Mouse (Mus musculus): ENCODE measurements around the gene Sh2d2a. TPM values are rescaled to one million over a fixed set of nuclear protein-coding genes. Genes with fewer than 3 reads are reported as not detected.

The Sh2d2a gene
- polyA plus RNA-seq, 1 experiment from 2014 or later, result not detected

GRCm38 (mm10) chr3:87829025-87829424, 17.5 kb upstream of the Sh2d2a start:
- 52% methylated on average over 10 of the region's 10 CpGs for WGBS
- H3K4me2 ChIP-seq (replicated peaks), result no peak overlapping the region
- no peak for ATAC-seq (ENCODE audit: low FRiP score, low read depth)
- H3K4me3 ChIP-seq, result no peak overlapping the region
- H3K36me3 ChIP-seq, result no peaks in the 10 kb centered on the region
- no peak overlapping the region for H3K27ac ChIP-seq (replicated peaks)
- no peak overlapping the region for H3K9ac ChIP-seq (replicated peaks)
- no peaks in the 10 kb centered on the region for H3K9me3 ChIP-seq
- H3K4me1 ChIP-seq, result no peaks in the 10 kb centered on the region
- no peaks in the 10 kb centered on the region for H3K27me3 ChIP-seq

- H3K4me1 ChIP-seq, result no peaks in the 10 kb centered on the region
- H3K27ac ChIP-seq (replicated peaks), result no peak overlapping the region
- H3K9ac ChIP-seq (replicated peaks), result no peak overlapping the region
- no peak overlapping the region for H3K4me3 ChIP-seq
- no peaks in the 10 kb centered on the region for H3K9me3 ChIP-seq
- no peak overlapping the region for H3K4me2 ChIP-seq (replicated peaks)
- 86% methylated on average over 7 of the region's 7 CpGs for whole genome bisulfite sequencing
- no peak for ATAC-seq (ENCODE audit: low FRiP score, low read depth)
- H3K27me3 ChIP-seq, result no peaks in the 10 kb centered on the region
- H3K36me3 ChIP-seq, result no peaks in the 10 kb centered on the region
These were observed 14.3 kb upstream of the Sh2d2a start for GRCm38 (mm10) chr3:87832109-87832859.

- 73% methylated on average over 5 of the region's 5 CpGs for WGBS
- H3K9ac ChIP-seq (replicated peaks), result no peak overlapping the region
- no peak for ATAC-seq (ENCODE audit: low FRiP score, low read depth)
- H3K4me2 ChIP-seq (replicated peaks), result no peak overlapping the region
- no peak overlapping the region for H3K4me3 ChIP-seq
- no peaks in the 10 kb centered on the region for H3K4me1 ChIP-seq
- no peaks in the 10 kb centered on the region for H3K36me3 ChIP-seq
- no peaks in the 10 kb centered on the region for H3K27me3 ChIP-seq
- H3K9me3 ChIP-seq, result no peaks in the 10 kb centered on the region
- no peak overlapping the region for H3K27ac ChIP-seq (replicated peaks)
These were observed 13.1 kb upstream of the Sh2d2a start for GRCm38 (mm10) chr3:87833482-87833881.

GRCm38 (mm10) chr3:87838622-87839021, 7.9 kb upstream of the Sh2d2a start:
- WGBS, result under 1% methylated on average over 4 of the region's 4 CpGs
- Histone ChIP-seq H3K4me1 (no peaks in the 10 kb centered on the region), H3K4me2 (replicated peaks) (no peak overlapping the region), H3K27ac (replicated peaks) (no peak overlapping the region), H3K36me3 (no peaks in the 10 kb centered on the region), H3K27me3 (peaks cover 7% of the 10 kb centered on the region; the same call in 1 of the 2 replicates), H3K9me3 (no peaks in the 10 kb centered on the region), H3K4me3 (no peak overlapping the region), H3K9ac (replicated peaks) (no peak overlapping the region)
- ATAC-seq (ENCODE audit: low FRiP score, low read depth), result no peak

- H3K4me3 ChIP-seq, result no peak overlapping the region
- no peak overlapping the region for H3K9ac ChIP-seq (replicated peaks)
- no peak overlapping the region for H3K27ac ChIP-seq (replicated peaks)
- peaks cover 7% of the 10 kb centered on the region; the same call in 1 of the 2 replicates for H3K27me3 ChIP-seq
- no peaks in the 10 kb centered on the region for H3K36me3 ChIP-seq
- ATAC-seq (ENCODE audit: low FRiP score, low read depth), result no peak
- H3K9me3 ChIP-seq, result no peaks in the 10 kb centered on the region
- no peaks in the 10 kb centered on the region for H3K4me1 ChIP-seq
- H3K4me2 ChIP-seq (replicated peaks), result no peak overlapping the region
These were observed 5.7 kb upstream of the Sh2d2a start for GRCm38 (mm10) chr3:87840858-87841257.

GRCm38 (mm10) chr3:87844981-87845380, 1.6 kb upstream of the Sh2d2a start:
- Histone ChIP-seq H3K36me3 (no peaks in the 10 kb centered on the region), H3K4me2 (replicated peaks) (no peak overlapping the region), H3K4me3 (no peak overlapping the region), H3K9me3 (no peaks in the 10 kb centered on the region), H3K27me3 (peaks cover 2% of the 10 kb centered on the region; the same call in 1 of the 2 replicates), H3K9ac (replicated peaks) (no peak overlapping the region), H3K4me1 (no peaks in the 10 kb centered on the region), H3K27ac (replicated peaks) (no peak overlapping the region)
- 82% methylated on average over 4 of the region's 4 CpGs for WGBS
- ATAC-seq (ENCODE audit: low FRiP score, low read depth), result no peak

- H3K9me3 ChIP-seq, result no peaks in the 10 kb centered on the region
- no peaks in the 10 kb centered on the region for H3K4me1 ChIP-seq
- no peak overlapping the region for H3K9ac ChIP-seq (replicated peaks)
- H3K4me3 ChIP-seq, result no peak overlapping the region
- H3K4me2 ChIP-seq (replicated peaks), result no peak overlapping the region
- 67% methylated on average over 4 of the region's 4 CpGs for WGBS
- no peaks in the 10 kb centered on the region for H3K27me3 ChIP-seq
- no peak for ATAC-seq (ENCODE audit: low FRiP score, low read depth)
- H3K36me3 ChIP-seq, result no peaks in the 10 kb centered on the region
- H3K27ac ChIP-seq (replicated peaks), result no peak overlapping the region
These were observed 369 bp upstream of the Sh2d2a start for GRCm38 (mm10) chr3:87846186-87846585.

GRCm38 (mm10) chr3:87847680-87848079, 1.1 kb downstream of the Sh2d2a start:
- H3K27me3 ChIP-seq, result no peaks in the 10 kb centered on the region
- H3K4me1 ChIP-seq, result no peaks in the 10 kb centered on the region
- 85% methylated on average over 5 of the region's 5 CpGs for WGBS
- no peaks in the 10 kb centered on the region for H3K36me3 ChIP-seq
- no peak overlapping the region for H3K4me3 ChIP-seq
- ATAC-seq (ENCODE audit: low FRiP score, low read depth), result no peak
- no peak overlapping the region for H3K4me2 ChIP-seq (replicated peaks)
- H3K9ac ChIP-seq (replicated peaks), result no peak overlapping the region
- H3K27ac ChIP-seq (replicated peaks), result no peak overlapping the region
- H3K9me3 ChIP-seq, result no peaks in the 10 kb centered on the region

GRCm38 (mm10) chr3:87849117-87849516, 2.6 kb downstream of the Sh2d2a start:
- no peak for ATAC-seq (ENCODE audit: low FRiP score, low read depth)
- H3K36me3 ChIP-seq, result no peaks in the 10 kb centered on the region
- H3K4me3 ChIP-seq, result no peak overlapping the region
- no peak overlapping the region for H3K4me2 ChIP-seq (replicated peaks)
- WGBS, result 84% methylated on average over 14 of the region's 14 CpGs
- no peaks in the 10 kb centered on the region for H3K27me3 ChIP-seq
- H3K4me1 ChIP-seq, result peaks cover 4% of the 10 kb centered on the region; the same call in 1 of the 2 replicates
- no peak overlapping the region for H3K27ac ChIP-seq (replicated peaks)
- H3K9me3 ChIP-seq, result no peaks in the 10 kb centered on the region
- no peak overlapping the region for H3K9ac ChIP-seq (replicated peaks)

GRCm38 (mm10) chr3:87854795-87855568, 8.4 kb downstream of the Sh2d2a start:
- Histone ChIP-seq H3K36me3 (peaks cover 38% of the 10 kb centered on the region), H3K9me3 (no peaks in the 10 kb centered on the region), H3K9ac (replicated peaks) (no peak overlapping the region), H3K4me2 (replicated peaks) (no peak overlapping the region), H3K4me3 (no peak overlapping the region), H3K4me1 (peaks cover 6% of the 10 kb centered on the region; the same call in 1 of the 2 replicates), H3K27ac (replicated peaks) (no peak overlapping the region), H3K27me3 (no peaks in the 10 kb centered on the region)
- no peak for ATAC-seq (ENCODE audit: low FRiP score, low read depth)
- 77% methylated on average over 7 of the region's 7 CpGs for WGBS

- Histone ChIP-seq H3K9me3 (no peaks in the 10 kb centered on the region), H3K4me3 (no peak overlapping the region), H3K27me3 (no peaks in the 10 kb centered on the region), H3K4me1 (peaks cover 6% of the 10 kb centered on the region; the same call in 1 of the 2 replicates), H3K9ac (replicated peaks) (no peak overlapping the region), H3K27ac (replicated peaks) (no peak overlapping the region), H3K36me3 (peaks cover 45% of the 10 kb centered on the region), H3K4me2 (replicated peaks) (no peak overlapping the region)
- no peak for ATAC-seq (ENCODE audit: low FRiP score, low read depth)
- 91% methylated on average over 8 of the region's 8 CpGs for WGBS
These were observed 9.4 kb downstream of the Sh2d2a start for GRCm38 (mm10) chr3:87855936-87856335.

GRCm38 (mm10) chr3:87857666-87858065, 11.1 kb downstream of the Sh2d2a start:
- Histone ChIP-seq H3K4me3 (no peak overlapping the region), H3K27me3 (no peaks in the 10 kb centered on the region), H3K4me1 (peaks cover 6% of the 10 kb centered on the region; the same call in 1 of the 2 replicates), H3K9ac (replicated peaks) (no peak overlapping the region), H3K27ac (replicated peaks) (no peak overlapping the region), H3K9me3 (no peaks in the 10 kb centered on the region), H3K4me2 (replicated peaks) (no peak overlapping the region), H3K36me3 (peaks cover 61% of the 10 kb centered on the region)
- 91% methylated on average over 8 of the region's 8 CpGs for WGBS
- no peak for ATAC-seq (ENCODE audit: low FRiP score, low read depth)

Measured in midbrain, embryonic 12.5 days (tissue).